Mouse (Mus musculus): ENCODE data around the gene Lifr.

- TF ChIP-seq POLR2A (IDR thresholded peaks at IDR 0.05; ENCODE audit: low read depth, low read length) (no peak), CTCF (IDR thresholded peaks at IDR 0.05; ENCODE audit: extremely low read depth, insufficient read length, insufficient replicate concordance, low read depth, low read length) (no peak)
These were observed 100.7 kb downstream of the Lifr start for GRCm38 (mm10) chr15:7191074-7191473.
